Mouse (Mus musculus) A20 (cell line): ENCODE results near the gene BC049352.

Experiments
- DNase-seq: peaks from one replicate; pipeline ENCODE4 v3.0.0-alpha.2; 2011; ENCODE audit warnings: low read depth, low spot score

Gene BC049352

GRCm38 (mm10) chr9:45189661-45190174 is 7.9 kb downstream of the BC049352 start:
- DNase-seq = no peak

- DNase-seq = no peak
These were observed 13.7 kb downstream of the BC049352 start for GRCm38 (mm10) chr9:45195468-45195867.

- no peak for DNase-seq
These were observed 14.5 kb downstream of the BC049352 start for GRCm38 (mm10) chr9:45196125-45196830.

- no peak for DNase-seq
These were observed 15.7 kb downstream of the BC049352 start for GRCm38 (mm10) chr9:45197549-45197948.

GRCm38 (mm10) chr9:45201319-45201947 is 19.6 kb downstream of the BC049352 start:
- DNase-seq = no peak

- no peak for DNase-seq
These were observed 20.4 kb downstream of the BC049352 start for GRCm38 (mm10) chr9:45202021-45202798.

- no peak for DNase-seq
These were observed 22.1 kb downstream of the BC049352 start, which contains the start of gene Tmprss4 for GRCm38 (mm10) chr9:45203797-45204410. Tmprss4 (minus strand) TSS chr9:45204092.

GRCm38 (mm10) chr9:45205143-45205542 is 23.3 kb downstream of the BC049352 start:
- DNase-seq = no peak

- DNase-seq = no peak
These were observed 24.3 kb downstream of the BC049352 start for GRCm38 (mm10) chr9:45206121-45206520.

GRCm38 (mm10) chr9:45207015-45207743 is 25.4 kb downstream of the BC049352 start:
- no peak for DNase-seq

- DNase-seq = no peak
These were observed 30.2 kb downstream of the BC049352 start for GRCm38 (mm10) chr9:45212001-45212400.

GRCm38 (mm10) chr9:45215526-45216179 is 33.8 kb downstream of the BC049352 start:
- no peak for DNase-seq

- no peak for DNase-seq
These were observed 37.8 kb downstream of the BC049352 start for GRCm38 (mm10) chr9:45219644-45220043.

- DNase-seq = peak; percentile 85
These were observed 39.8 kb downstream of the BC049352 start for GRCm38 (mm10) chr9:45221567-45221966.

- peak; percentile 30 for DNase-seq
These were observed 47.6 kb downstream of the BC049352 start for GRCm38 (mm10) chr9:45229359-45229758.

GRCm38 (mm10) chr9:45235668-45236227 is 53.9 kb downstream of the BC049352 start:
- peak; percentile 78 for DNase-seq

GRCm38 (mm10) chr9:45236744-45237143 is 54.9 kb downstream of the BC049352 start:
- DNase-seq = peak; percentile 40

GRCm38 (mm10) chr9:45241397-45241796 is 59.6 kb downstream of the BC049352 start:
- peak; percentile 39 for DNase-seq

GRCm38 (mm10) chr9:45245432-45245831 is 63.6 kb downstream of the BC049352 start:
- no peak for DNase-seq

GRCm38 (mm10) chr9:45246060-45246459 is 64.3 kb downstream of the BC049352 start:
- peak; percentile 91 for DNase-seq
